Mouse (Mus musculus) cerebellum, adult 2 months (tissue): Measurements from ENCODE around the gene Mtcp1.

Experiments used
- CTCF ChIP-seq: fragments of 200-500 bp; IDR thresholded peaks from 2 replicates; pipeline ENCODE4 v1.5.1; 2011; ENCODE audit warnings: low read depth, mild to moderate bottlenecking, control low read depth, low read length, moderate library complexity, borderline replicate concordance; ENCODE audit not compliant: insufficient read depth
- POLR2A ChIP-seq: fragments of 200-500 bp; IDR thresholded peaks from 2 replicates; pipeline ENCODE4 v1.6.1; 2011; ENCODE audit warnings: low read length, control low read depth, borderline replicate concordance; ENCODE audit not compliant: insufficient read depth

GRCm38 (mm10) chrX:75415936-75416785 lies at the start of gene Mtcp1, which contains the start of the genes Cmc4 and Brcc3:
- TF ChIP-seq CTCF (no peak), POLR2A (peak; percentile 75; the same call in 1 of the 2 replicates)
